Mouse (Mus musculus): ENCODE results near the gene Gtsf1. TPM values are rescaled to one million over a fixed set of nuclear protein-coding genes. Genes with fewer than 3 reads are reported as not detected.

Gtsf1 gene
- polyA plus RNA-seq, 1 experiment: not detected

- TF ChIP-seq CTCF (IDR thresholded peaks at IDR 0.05; ENCODE audit: insufficient read depth, low read length) (no peak), POLR2A (IDR thresholded peaks at IDR 0.05; ENCODE audit: borderline replicate concordance, extremely low read depth, low read depth, low read length) (no peak)
- peaks cover 26% of the 10 kb centered on the region for H3K4me1 ChIP-seq (ENCODE audit: control insufficient read depth, insufficient read depth, low read length)
- no peak overlapping the region for H3K4me3 ChIP-seq (replicated peaks; ENCODE audit: extremely low read depth, low read depth, low read length)
- DNase-seq: no peak
- 22% methylated on average over 3 of the region's 3 CpGs for WGBS
Measured at GRCm38 (mm10) chr15:103378665-103379356, 51.5 kb downstream of the Gtsf1 start.

DNA sequence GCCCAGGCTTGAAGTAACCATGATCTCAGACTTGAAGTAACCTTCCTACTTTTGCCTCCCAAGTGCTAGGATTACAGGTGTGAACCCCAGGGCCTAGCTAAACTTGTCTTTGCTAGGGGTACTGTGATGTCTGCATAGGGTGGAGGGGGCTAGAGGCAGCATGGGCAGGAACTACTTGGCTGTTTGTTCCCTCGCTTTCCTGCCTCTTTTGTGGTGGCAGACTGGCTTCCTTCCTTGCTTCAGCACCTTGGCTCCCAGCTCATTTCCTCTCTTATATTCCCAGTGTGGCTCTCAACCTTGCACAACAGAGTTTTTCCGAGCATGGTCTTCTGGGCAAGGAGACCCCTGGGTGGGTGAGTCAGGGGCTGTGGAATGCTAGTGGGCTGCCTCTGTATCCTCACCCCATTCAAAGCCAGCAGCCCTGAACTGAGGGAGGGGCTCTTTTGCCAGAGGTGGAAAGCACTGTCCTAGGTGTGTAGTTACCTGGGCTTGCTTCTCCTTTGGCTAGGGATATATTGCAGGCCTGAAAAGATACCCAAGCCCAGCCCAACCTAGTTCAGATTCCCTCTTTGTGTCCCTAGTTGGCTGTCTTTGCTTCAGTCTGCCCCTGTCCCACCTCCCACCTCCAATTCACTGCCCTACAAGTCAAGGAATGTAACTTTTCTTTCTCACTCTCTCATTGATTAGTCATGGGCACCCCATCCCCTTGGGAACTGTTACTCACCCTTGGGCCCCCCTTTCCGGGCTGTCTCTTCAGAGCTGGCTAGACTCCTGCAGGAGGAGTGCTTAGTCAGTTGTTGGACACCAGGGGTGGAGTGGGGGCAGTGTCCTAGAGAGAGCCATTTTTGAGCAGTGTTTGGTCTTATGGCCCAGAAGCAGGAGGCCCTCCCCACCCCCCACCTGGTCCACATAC lies 52.3 kb downstream of the Gtsf1 start:
- peaks cover 21% of the 10 kb centered on the region for H3K4me1 ChIP-seq (ENCODE audit: control insufficient read depth, insufficient read depth, low read length)
- 42% methylated on average over 3 of the region's 3 CpGs for WGBS
- no peak for DNase-seq

GRCm38 (mm10) chr15:103376837-103377269 lies 53.4 kb downstream of the Gtsf1 start:
- peaks cover 17% of the 10 kb centered on the region for H3K4me1 ChIP-seq (ENCODE audit: control insufficient read depth, insufficient read depth, low read length)
- no peak for DNase-seq
- TF ChIP-seq CTCF (IDR thresholded peaks at IDR 0.05; ENCODE audit: insufficient read depth, low read length): no peak
- WGBS: 39% methylated on average over 8 of the region's 8 CpGs
- no peak overlapping the region for H3K4me3 ChIP-seq (replicated peaks; ENCODE audit: extremely low read depth, low read depth, low read length)

More for the DNA sequence above, 52.3 kb downstream of the Gtsf1 start:
- no peak overlapping the region for H3K4me3 ChIP-seq (replicated peaks; ENCODE audit: extremely low read depth, low read depth, low read length)
- no peak for TF ChIP-seq CTCF (IDR thresholded peaks at IDR 0.05; ENCODE audit: insufficient read depth, low read length)
- TF ChIP-seq POLR2A (IDR thresholded peaks at IDR 0.05; ENCODE audit: borderline replicate concordance, extremely low read depth, low read depth, low read length): no peak

DNA sequence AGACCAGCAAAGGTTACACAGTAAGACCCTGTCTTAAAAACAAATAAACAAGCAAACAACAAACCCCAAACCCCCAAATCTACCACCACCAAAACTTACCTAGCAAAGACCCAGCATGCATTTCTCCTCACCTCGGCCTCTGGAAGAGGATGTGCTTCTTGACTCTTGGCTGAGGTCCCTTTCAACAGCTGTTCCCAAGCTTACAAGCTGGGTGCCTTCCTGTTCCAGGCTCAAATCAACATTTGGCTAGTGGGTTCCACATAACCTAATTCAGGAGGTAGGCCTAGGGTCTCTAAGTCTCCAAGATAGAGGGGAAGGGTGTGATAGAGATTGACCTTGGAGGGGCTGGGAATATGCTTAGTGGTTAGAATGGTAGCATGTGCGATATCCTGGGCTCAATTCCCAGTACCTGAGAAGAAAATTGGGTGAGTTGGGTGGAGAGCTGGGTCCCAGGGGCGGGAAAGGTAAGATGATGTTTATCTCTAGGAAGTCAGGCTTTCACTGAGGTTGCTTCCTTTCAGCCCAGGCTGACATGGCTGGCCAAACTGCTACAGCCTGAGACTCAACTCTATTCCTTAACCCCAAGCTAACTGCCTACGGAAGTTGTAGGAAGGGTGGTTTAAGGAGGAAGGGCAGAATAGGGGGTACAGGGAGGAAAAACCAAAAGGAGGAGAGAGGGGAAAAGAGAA lies 55.0 kb downstream of the Gtsf1 start:
- no peak overlapping the region for H3K4me3 ChIP-seq (replicated peaks; ENCODE audit: extremely low read depth, low read depth, low read length)
- TF ChIP-seq POLR2A (IDR thresholded peaks at IDR 0.05; ENCODE audit: borderline replicate concordance, extremely low read depth, low read depth, low read length) (no peak), CTCF (IDR thresholded peaks at IDR 0.05; ENCODE audit: insufficient read depth, low read length) (no peak)
- WGBS: 76% methylated on average over 4 of the region's 4 CpGs
- peaks cover 17% of the 10 kb centered on the region for H3K4me1 ChIP-seq (ENCODE audit: control insufficient read depth, insufficient read depth, low read length)
- DNase-seq: no peak

GRCm38 (mm10) chr15:103372461-103372860 lies 57.8 kb downstream of the Gtsf1 start:
- Histone ChIP-seq H3K4me1 (ENCODE audit: control insufficient read depth, insufficient read depth, low read length) (peaks cover 6% of the 10 kb centered on the region), H3K4me3 (replicated peaks; ENCODE audit: extremely low read depth, low read depth, low read length) (no peak overlapping the region)
- DNase-seq: no peak
- no peak for TF ChIP-seq CTCF (IDR thresholded peaks at IDR 0.05; ENCODE audit: insufficient read depth, low read length)
- no peak for TF ChIP-seq POLR2A (IDR thresholded peaks at IDR 0.05; ENCODE audit: borderline replicate concordance, extremely low read depth, low read depth, low read length)

- TF ChIP-seq POLR2A (IDR thresholded peaks at IDR 0.05; ENCODE audit: borderline replicate concordance, extremely low read depth, low read depth, low read length): no peak
- no peak for TF ChIP-seq CTCF (IDR thresholded peaks at IDR 0.05; ENCODE audit: insufficient read depth, low read length)
- peaks cover 5% of the 10 kb centered on the region for H3K4me1 ChIP-seq (ENCODE audit: control insufficient read depth, insufficient read depth, low read length)
- DNase-seq: no peak
- 46% methylated on average over 1 of the region's 1 CpGs for WGBS
- H3K4me3 ChIP-seq (replicated peaks; ENCODE audit: extremely low read depth, low read depth, low read length): no peak overlapping the region
Measured at GRCm38 (mm10) chr15:103371741-103372140, 58.5 kb downstream of the Gtsf1 start.

DNA sequence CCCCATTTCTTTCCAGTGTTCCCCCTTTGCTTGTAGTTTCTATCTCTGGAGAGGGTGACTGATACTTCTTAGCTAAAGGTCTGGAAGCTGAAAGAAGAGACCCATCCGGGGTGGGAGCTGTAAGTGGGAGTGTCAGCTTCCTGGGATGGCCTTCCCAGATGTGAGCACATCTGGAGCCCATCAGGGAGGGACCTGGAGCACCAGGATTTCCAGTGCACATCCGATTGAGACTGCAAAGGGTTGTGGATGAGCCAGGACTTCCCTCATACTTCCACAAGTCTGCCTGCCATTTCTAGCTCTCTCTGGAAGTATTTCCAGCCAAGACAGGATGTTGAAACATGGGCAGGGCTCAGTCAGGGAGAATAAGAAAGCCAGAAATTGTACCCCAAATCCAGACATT lies 59.1 kb downstream of the Gtsf1 start:
- DNase-seq: no peak
- TF ChIP-seq CTCF (IDR thresholded peaks at IDR 0.05; ENCODE audit: insufficient read depth, low read length) (no peak), POLR2A (IDR thresholded peaks at IDR 0.05; ENCODE audit: borderline replicate concordance, extremely low read depth, low read depth, low read length) (no peak)
- Histone ChIP-seq H3K4me1 (ENCODE audit: control insufficient read depth, insufficient read depth, low read length) (peaks cover 3% of the 10 kb centered on the region), H3K4me3 (replicated peaks; ENCODE audit: extremely low read depth, low read depth, low read length) (no peak overlapping the region)
- WGBS: 22% methylated on average over 2 of the region's 2 CpGs

GRCm38 (mm10) chr15:103370462-103370861 lies 59.8 kb downstream of the Gtsf1 start:
- no peak for TF ChIP-seq CTCF (IDR thresholded peaks at IDR 0.05; ENCODE audit: insufficient read depth, low read length)
- no peak for TF ChIP-seq POLR2A (IDR thresholded peaks at IDR 0.05; ENCODE audit: borderline replicate concordance, extremely low read depth, low read depth, low read length)
- Histone ChIP-seq H3K4me3 (replicated peaks; ENCODE audit: extremely low read depth, low read depth, low read length) (no peak overlapping the region), H3K4me1 (ENCODE audit: control insufficient read depth, insufficient read depth, low read length) (peaks cover 3% of the 10 kb centered on the region)
- DNase-seq: no peak
- 42% methylated on average over 4 of the region's 4 CpGs for WGBS

GRCm38 (mm10) chr15:103369123-103369522 lies 61.1 kb downstream of the Gtsf1 start:
- DNase-seq: no peak
- H3K4me3 ChIP-seq (replicated peaks; ENCODE audit: extremely low read depth, low read depth, low read length): no peak overlapping the region
- TF ChIP-seq POLR2A (IDR thresholded peaks at IDR 0.05; ENCODE audit: borderline replicate concordance, extremely low read depth, low read depth, low read length): no peak
- no peak for TF ChIP-seq CTCF (IDR thresholded peaks at IDR 0.05; ENCODE audit: insufficient read depth, low read length)
- H3K4me1 ChIP-seq (ENCODE audit: control insufficient read depth, insufficient read depth, low read length): peaks cover 6% of the 10 kb centered on the region
- 85% methylated on average over 1 of the region's 1 CpGs for WGBS

Measured in lung, adult 2 months (tissue).